Mouse (Mus musculus): ENCODE results near the gene Plekhj1. TPM values are rescaled to one million over a fixed set of nuclear protein-coding genes. Genes with fewer than 3 reads are reported as not detected.

Plekhj1 gene
- polyA plus RNA-seq, 1 experiment from 2014 or later = 141 TPM

GRCm38 (mm10) chr10:80805322-80805721 is 6.9 kb upstream of the Plekhj1 start:
- Histone ChIP-seq H3K9ac (ENCODE audit: low read length) (no peak overlapping the region), H3K4me2 (ENCODE audit: low read depth, severe bottlenecking) (no peak overlapping the region), H3K9me3 (ENCODE audit: control insufficient read depth, low read length) (no peaks in the 10 kb centered on the region), H3K4me1 (ENCODE audit: control insufficient read depth, insufficient read depth, low read length) (peaks cover 30% of the 10 kb centered on the region), H3K36me3 (ENCODE audit: control insufficient read depth, insufficient read depth, low read length) (peaks cover 39% of the 10 kb centered on the region), H3K27ac (replicated peaks; ENCODE audit: low read depth, low read length) (no peak overlapping the region), H3K4me3 (ENCODE audit: low read depth, low read length) (no peak overlapping the region), H3K27me3 (ENCODE audit: control insufficient read depth, insufficient read depth, low read length) (peaks cover 21% of the 10 kb centered on the region)
- 66% methylated on average over 5 of the region's 5 CpGs for WGBS
- DNase-seq (ENCODE audit: low spot score) = no peak
- no peak for ATAC-seq (ENCODE audit: insufficient number of reproducible peaks, low FRiP score, low TSS enrichment, low read depth)

DNA sequence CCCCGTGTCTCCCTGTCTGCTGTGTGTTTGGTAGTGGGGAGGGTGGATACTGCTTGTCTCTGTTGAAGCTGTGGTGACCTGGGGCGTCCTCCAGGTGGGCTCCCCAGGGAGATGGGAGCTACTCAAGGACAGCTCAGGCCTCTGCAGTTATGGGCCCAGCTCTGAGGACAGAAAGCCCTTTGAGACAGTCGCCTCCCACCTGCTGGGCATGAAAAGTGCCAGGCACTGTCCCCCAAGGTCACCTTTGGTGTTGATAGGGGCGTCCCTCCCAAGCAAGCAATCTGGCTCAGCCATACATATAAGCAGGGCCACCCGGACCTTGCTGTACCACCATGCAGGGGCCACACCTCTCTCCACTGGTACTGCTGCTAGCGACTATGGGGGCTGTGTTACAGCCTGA is 6.5 kb upstream of the Plekhj1 start, which contains the start of gene Amh:
TSS of gene Amh (plus strand) at position 328 of the 400 bp plus-strand sequence.
- H3K4me1 ChIP-seq (ENCODE audit: control insufficient read depth, insufficient read depth, low read length) = peaks cover 30% of the 10 kb centered on the region
- H3K4me3 ChIP-seq (ENCODE audit: low read depth, low read length) = no peak within 1 kb of the TSS
- no peak within 1 kb of the TSS for H3K4me2 ChIP-seq (ENCODE audit: low read depth, severe bottlenecking)
- H3K36me3 ChIP-seq (ENCODE audit: control insufficient read depth, insufficient read depth, low read length) = peaks cover 39% of the 10 kb centered on the region
- no peak for DNase-seq (ENCODE audit: low spot score)
- WGBS = 72% methylated on average over 6 of the region's 6 CpGs
- no peak within 1 kb of the TSS for H3K9ac ChIP-seq (ENCODE audit: low read length)
- no peak for ATAC-seq (ENCODE audit: insufficient number of reproducible peaks, low FRiP score, low TSS enrichment, low read depth)
- no peaks in the 10 kb centered on the region for H3K9me3 ChIP-seq (ENCODE audit: control insufficient read depth, low read length)
- no peak within 1 kb of the TSS for H3K27ac ChIP-seq (replicated peaks; ENCODE audit: low read depth, low read length)
- H3K27me3 ChIP-seq (ENCODE audit: control insufficient read depth, insufficient read depth, low read length) = peaks cover 19% of the 10 kb centered on the region

DNA sequence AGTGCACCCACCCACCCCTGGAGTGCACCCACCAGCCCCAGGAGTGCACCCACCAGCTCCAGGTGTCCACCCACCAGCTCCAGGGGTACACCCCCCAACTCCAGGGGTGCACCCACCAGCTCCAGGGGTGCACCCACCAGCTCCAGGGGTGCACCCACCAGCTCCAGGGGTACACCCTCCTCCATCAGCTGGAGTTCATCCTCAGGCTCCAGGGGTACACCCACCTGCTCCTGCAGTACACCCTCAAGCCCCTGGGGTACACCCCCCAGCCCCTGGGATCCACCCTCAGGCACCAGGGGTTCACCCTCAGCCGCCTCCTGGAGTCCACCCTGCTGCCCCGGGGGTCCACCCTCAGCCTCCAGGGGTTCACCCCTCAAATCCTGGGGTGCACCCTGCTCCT is 5.9 kb upstream of the Plekhj1 start:
- 100% methylated on average over 2 of the region's 2 CpGs for WGBS
- peaks cover 36% of the 10 kb centered on the region for H3K4me1 ChIP-seq (ENCODE audit: control insufficient read depth, insufficient read depth, low read length)
- DNase-seq (ENCODE audit: low spot score) (no peak), ATAC-seq (ENCODE audit: insufficient number of reproducible peaks, low FRiP score, low TSS enrichment, low read depth) (no peak)
- H3K27me3 ChIP-seq (ENCODE audit: control insufficient read depth, insufficient read depth, low read length) = peaks cover 19% of the 10 kb centered on the region
- H3K27ac ChIP-seq (replicated peaks; ENCODE audit: low read depth, low read length) = no peak overlapping the region
- no peak overlapping the region for H3K9ac ChIP-seq (ENCODE audit: low read length)
- no peak overlapping the region for H3K4me3 ChIP-seq (ENCODE audit: low read depth, low read length)
- no peaks in the 10 kb centered on the region for H3K9me3 ChIP-seq (ENCODE audit: control insufficient read depth, low read length)
- H3K4me2 ChIP-seq (ENCODE audit: low read depth, severe bottlenecking) = no peak overlapping the region
- H3K36me3 ChIP-seq (ENCODE audit: control insufficient read depth, insufficient read depth, low read length) = peaks cover 39% of the 10 kb centered on the region

- WGBS = 86% methylated on average over 3 of the region's 3 CpGs
- Histone ChIP-seq H3K36me3 (ENCODE audit: control insufficient read depth, insufficient read depth, low read length) (peaks cover 39% of the 10 kb centered on the region), H3K4me3 (ENCODE audit: low read depth, low read length) (no peak overlapping the region), H3K4me2 (ENCODE audit: low read depth, severe bottlenecking) (no peak overlapping the region), H3K9me3 (ENCODE audit: control insufficient read depth, low read length) (no peaks in the 10 kb centered on the region), H3K4me1 (ENCODE audit: control insufficient read depth, insufficient read depth, low read length) (peaks cover 27% of the 10 kb centered on the region), H3K27me3 (ENCODE audit: control insufficient read depth, insufficient read depth, low read length) (peaks cover 7% of the 10 kb centered on the region), H3K9ac (ENCODE audit: low read length) (no peak overlapping the region), H3K27ac (replicated peaks; ENCODE audit: low read depth, low read length) (no peak overlapping the region)
- ATAC-seq (ENCODE audit: insufficient number of reproducible peaks, low FRiP score, low TSS enrichment, low read depth) (no peak), DNase-seq (ENCODE audit: low spot score) (no peak)
These were observed 4.6 kb upstream of the Plekhj1 start for GRCm38 (mm10) chr10:80802996-80803395.

DNA sequence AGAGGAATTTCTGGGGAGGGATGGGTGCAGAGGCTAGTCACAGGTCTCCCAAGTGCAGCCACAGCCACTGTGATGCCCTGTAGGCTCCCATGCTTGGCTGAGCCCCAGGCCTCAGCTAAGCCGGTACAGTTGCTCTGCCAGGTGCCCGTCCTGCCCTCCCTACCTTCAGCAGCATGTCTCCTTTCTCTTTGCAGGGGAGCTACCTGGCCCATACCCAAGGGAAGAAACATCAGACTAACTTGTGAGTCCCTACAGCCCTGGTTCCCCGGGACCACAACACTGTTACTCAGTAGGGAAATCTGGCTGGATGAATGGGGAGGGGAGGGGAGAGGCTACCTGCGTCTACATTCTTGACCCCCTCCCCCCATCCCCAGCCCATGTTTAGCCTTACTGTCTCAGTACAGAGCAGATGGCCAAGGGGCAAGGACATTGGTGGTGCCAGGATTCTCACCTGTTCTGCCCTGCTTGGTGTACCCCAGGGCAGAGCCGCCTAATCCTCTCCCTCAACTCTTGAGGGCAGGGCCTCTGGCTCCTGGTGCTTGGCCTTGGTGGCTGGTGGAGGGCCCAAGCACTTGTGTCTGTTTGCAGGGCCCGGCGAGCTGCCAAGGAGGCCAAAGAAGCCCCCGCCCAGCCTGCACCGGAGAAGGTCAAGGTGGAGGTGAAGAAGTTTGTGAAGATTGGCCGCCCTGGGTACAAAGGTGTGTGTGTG is 3.9 kb upstream of the Plekhj1 start:
- no peak overlapping the region for H3K9ac ChIP-seq (ENCODE audit: low read length)
- peaks cover 39% of the 10 kb centered on the region for H3K36me3 ChIP-seq (ENCODE audit: control insufficient read depth, insufficient read depth, low read length)
- H3K27ac ChIP-seq (replicated peaks; ENCODE audit: low read depth, low read length) = no peak overlapping the region
- H3K9me3 ChIP-seq (ENCODE audit: control insufficient read depth, low read length) = no peaks in the 10 kb centered on the region
- H3K27me3 ChIP-seq (ENCODE audit: control insufficient read depth, insufficient read depth, low read length) = peaks cover 6% of the 10 kb centered on the region; the same call in 1 of the 2 replicates
- no peak for ATAC-seq (ENCODE audit: insufficient number of reproducible peaks, low FRiP score, low TSS enrichment, low read depth)
- H3K4me2 ChIP-seq (ENCODE audit: low read depth, severe bottlenecking) = no peak overlapping the region
- 91% methylated on average over 10 of the region's 10 CpGs for WGBS
- no peak overlapping the region for H3K4me3 ChIP-seq (ENCODE audit: low read depth, low read length)
- H3K4me1 ChIP-seq (ENCODE audit: control insufficient read depth, insufficient read depth, low read length) = peaks cover 25% of the 10 kb centered on the region
- DNase-seq (ENCODE audit: low spot score) = no peak

DNA sequence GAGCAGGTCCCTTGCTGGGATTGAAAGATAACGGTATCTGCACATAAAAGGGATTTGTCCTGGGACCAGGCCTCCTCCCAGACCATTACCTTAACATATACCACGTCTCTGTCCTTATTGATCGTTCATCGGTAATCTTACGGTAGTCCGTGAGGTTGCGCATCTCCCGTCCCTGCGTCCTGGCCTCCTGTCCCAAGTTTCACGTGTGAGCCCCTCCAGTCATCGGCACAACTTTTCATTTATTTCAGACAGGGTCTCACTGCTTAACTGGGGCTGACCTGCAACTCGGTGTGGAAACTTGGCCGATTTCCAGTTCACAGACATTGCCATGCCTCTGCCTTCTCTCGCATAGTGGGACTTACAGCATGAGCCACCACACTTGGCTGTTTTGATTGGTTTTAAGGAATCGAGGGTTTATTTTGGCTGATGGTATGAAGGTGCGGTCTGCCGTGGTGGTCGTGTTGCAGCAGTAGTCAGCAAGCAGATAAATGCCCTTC is 692 bp upstream of the Plekhj1 start:
- H3K9ac ChIP-seq (ENCODE audit: low read length) = peak overlapping the region; percentile 95
- DNase-seq (ENCODE audit: low spot score) = no peak
- no peaks in the 10 kb centered on the region for H3K9me3 ChIP-seq (ENCODE audit: control insufficient read depth, low read length)
- peaks cover 15% of the 10 kb centered on the region for H3K4me1 ChIP-seq (ENCODE audit: control insufficient read depth, insufficient read depth, low read length)
- 3% methylated on average over 18 of the region's 18 CpGs for WGBS
- peak overlapping the region; percentile 91 for H3K27ac ChIP-seq (replicated peaks; ENCODE audit: low read depth, low read length)
- H3K4me2 ChIP-seq (ENCODE audit: low read depth, severe bottlenecking) = peak overlapping the region; percentile 88
- no peaks in the 10 kb centered on the region for H3K27me3 ChIP-seq (ENCODE audit: control insufficient read depth, insufficient read depth, low read length)
- no peak for ATAC-seq (ENCODE audit: insufficient number of reproducible peaks, low FRiP score, low TSS enrichment, low read depth)
- peak overlapping the region; percentile 97 for H3K4me3 ChIP-seq (ENCODE audit: low read depth, low read length)
- H3K36me3 ChIP-seq (ENCODE audit: control insufficient read depth, insufficient read depth, low read length) = peaks cover 40% of the 10 kb centered on the region

DNA sequence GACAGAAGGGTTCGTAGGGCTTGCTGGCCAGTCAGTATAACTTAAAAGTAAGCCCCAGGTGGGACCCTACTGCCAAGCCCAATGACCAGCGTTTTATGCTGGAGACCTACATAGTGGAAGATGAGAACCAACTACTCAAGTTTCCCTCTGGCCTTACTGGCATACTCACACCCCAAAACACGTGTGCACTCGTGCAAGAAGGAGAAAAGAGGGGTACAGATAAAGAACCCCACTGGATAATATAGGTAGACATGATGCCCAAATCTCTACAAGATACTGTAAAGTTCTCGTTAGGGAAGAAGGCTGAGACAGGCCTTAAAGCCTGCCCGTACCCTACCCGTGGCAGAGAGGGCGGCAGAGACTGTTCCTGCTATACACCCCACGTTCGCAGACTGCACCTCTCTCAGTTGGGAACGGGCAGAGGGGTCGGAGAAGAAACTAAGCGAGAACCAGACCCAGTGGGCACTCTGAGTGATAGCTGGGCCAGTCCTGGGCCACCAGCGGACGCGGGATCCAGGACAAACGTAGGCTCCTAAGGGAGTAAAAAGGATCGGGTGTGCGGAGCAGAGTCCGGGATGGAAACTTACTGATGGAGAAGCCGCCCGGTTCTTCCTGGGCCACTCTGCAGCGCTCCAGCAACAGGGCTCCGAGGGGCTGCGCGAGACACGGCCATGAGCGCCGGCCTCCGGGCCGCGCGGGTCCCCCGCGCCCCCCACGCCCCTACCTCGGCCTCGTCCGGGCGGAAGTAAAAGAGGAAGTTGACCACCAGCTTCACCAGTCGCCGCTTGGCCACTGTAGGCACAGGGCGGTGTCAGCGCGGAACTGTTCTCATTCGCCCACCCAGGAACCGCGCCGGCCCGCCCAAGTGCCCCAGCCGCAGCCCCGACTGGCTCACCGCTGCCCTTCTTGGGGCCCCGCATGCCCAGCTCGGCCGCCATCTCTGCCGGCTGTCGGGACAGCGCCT is 958 bp downstream of the Plekhj1 start:
- no peaks in the 10 kb centered on the region for H3K9me3 ChIP-seq (ENCODE audit: control insufficient read depth, low read length)
- H3K27ac ChIP-seq (replicated peaks; ENCODE audit: low read depth, low read length) = peak overlapping the region; percentile 91
- 2% methylated on average over 57 of the region's 59 CpGs for whole genome bisulfite sequencing

DNA sequence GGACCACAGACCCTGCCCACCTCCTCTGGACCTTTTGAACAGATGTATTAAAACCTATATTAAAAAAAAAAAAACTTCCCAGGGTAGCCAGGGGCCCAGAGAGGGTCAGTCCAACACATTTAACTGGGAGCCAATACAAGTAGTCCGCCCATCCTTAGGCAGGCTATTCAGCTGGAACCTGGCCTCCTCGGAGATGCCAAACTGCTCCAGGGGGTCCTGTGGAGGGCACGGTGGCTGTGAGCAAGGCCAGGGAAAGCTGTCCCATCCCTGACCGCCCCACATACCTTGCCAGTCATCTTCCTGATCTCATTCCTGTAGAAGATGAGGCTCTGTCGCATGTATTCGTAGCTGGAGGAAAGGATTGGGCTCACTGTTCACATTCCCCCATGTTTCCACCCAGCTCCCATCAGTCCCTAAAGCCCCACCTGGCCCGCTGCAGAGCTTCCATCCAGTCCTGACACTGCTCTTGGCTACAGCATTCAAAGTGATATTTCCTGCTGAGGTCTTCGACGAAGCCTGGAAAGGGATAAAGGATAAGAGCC is 2.0 kb downstream of the Plekhj1 start:
- no peaks in the 10 kb centered on the region for H3K27me3 ChIP-seq (ENCODE audit: control insufficient read depth, insufficient read depth, low read length)
- no peak overlapping the region for H3K27ac ChIP-seq (replicated peaks; ENCODE audit: low read depth, low read length)
- WGBS = 86% methylated on average over 9 of the region's 9 CpGs
- H3K9ac ChIP-seq (ENCODE audit: low read length) = peak overlapping the region; percentile 95
- H3K4me2 ChIP-seq (ENCODE audit: low read depth, severe bottlenecking) = peak overlapping the region; percentile 92; the same call in 1 of the 2 replicates
- H3K4me3 ChIP-seq (ENCODE audit: low read depth, low read length) = peak overlapping the region; percentile 97; the same call in 1 of the 2 replicates
- H3K9me3 ChIP-seq (ENCODE audit: control insufficient read depth, low read length) = no peaks in the 10 kb centered on the region; the same call in 1 of the 2 replicates
- no peak for DNase-seq (ENCODE audit: low spot score)
- ATAC-seq (ENCODE audit: insufficient number of reproducible peaks, low FRiP score, low TSS enrichment, low read depth) = no peak
- peaks cover 15% of the 10 kb centered on the region for H3K4me1 ChIP-seq (ENCODE audit: control insufficient read depth, insufficient read depth, low read length)
- H3K36me3 ChIP-seq (ENCODE audit: control insufficient read depth, insufficient read depth, low read length) = peaks cover 34% of the 10 kb centered on the region

More for the DNA sequence above, 958 bp downstream of the Plekhj1 start:
- DNase-seq (ENCODE audit: low spot score) = peak; percentile 40
- ATAC-seq (ENCODE audit: insufficient number of reproducible peaks, low FRiP score, low TSS enrichment, low read depth) = peak; percentile 53; the same call in 1 of the 2 replicates
- Histone ChIP-seq H3K4me3 (ENCODE audit: low read depth, low read length) (peak overlapping the region; percentile 97), H3K4me2 (ENCODE audit: low read depth, severe bottlenecking) (peak overlapping the region; percentile 92), H3K9ac (ENCODE audit: low read length) (peak overlapping the region; percentile 95), H3K36me3 (ENCODE audit: control insufficient read depth, insufficient read depth, low read length) (peaks cover 38% of the 10 kb centered on the region), H3K4me1 (ENCODE audit: control insufficient read depth, insufficient read depth, low read length) (peaks cover 15% of the 10 kb centered on the region), H3K27me3 (ENCODE audit: control insufficient read depth, insufficient read depth, low read length) (no peaks in the 10 kb centered on the region)
